Mouse (Mus musculus) brown adipose tissue, adult 24 weeks (tissue): ENCODE data around the gene E2f4. TPM values are rescaled to one million over a fixed set of nuclear protein-coding genes. Genes with fewer than 3 reads are reported as not detected.

Experiments
- H3K27ac ChIP-seq: fragments of 200-500 bp; replicated peaks from 2 replicates; pipeline ENCODE4 v1.5.1; 2012; ENCODE audit warnings: low read depth, mild to moderate bottlenecking, low read length
- H3K4me1 ChIP-seq: fragments of 200-500 bp; 2 replicates; pipeline ENCODE4 v1.6.1; 2012; ENCODE audit warnings: low read length, mixed read lengths; ENCODE audit not compliant: control insufficient read depth, insufficient read depth, insufficient read length
- H3K4me3 ChIP-seq: fragments of 200-500 bp; 2 replicates; pipeline ENCODE4 v1.5.1; 2012; ENCODE audit warnings: low read depth, mild to moderate bottlenecking, low read length, moderate library complexity; ENCODE audit not compliant: insufficient read depth
- polyA plus RNA-seq: library from polyadenylated mRNA; stranded (reverse); fragments of >200 nt; gene quantifications from 2 replicates; pipeline ENCODE4 v1.2.4, GENCODE M21; 2012; ENCODE audit not compliant: missing spikeins, insufficient read depth, insufficient read length

Gene E2f4
- polyA plus RNA-seq, 1 experiment: 22.5 TPM

DNA sequence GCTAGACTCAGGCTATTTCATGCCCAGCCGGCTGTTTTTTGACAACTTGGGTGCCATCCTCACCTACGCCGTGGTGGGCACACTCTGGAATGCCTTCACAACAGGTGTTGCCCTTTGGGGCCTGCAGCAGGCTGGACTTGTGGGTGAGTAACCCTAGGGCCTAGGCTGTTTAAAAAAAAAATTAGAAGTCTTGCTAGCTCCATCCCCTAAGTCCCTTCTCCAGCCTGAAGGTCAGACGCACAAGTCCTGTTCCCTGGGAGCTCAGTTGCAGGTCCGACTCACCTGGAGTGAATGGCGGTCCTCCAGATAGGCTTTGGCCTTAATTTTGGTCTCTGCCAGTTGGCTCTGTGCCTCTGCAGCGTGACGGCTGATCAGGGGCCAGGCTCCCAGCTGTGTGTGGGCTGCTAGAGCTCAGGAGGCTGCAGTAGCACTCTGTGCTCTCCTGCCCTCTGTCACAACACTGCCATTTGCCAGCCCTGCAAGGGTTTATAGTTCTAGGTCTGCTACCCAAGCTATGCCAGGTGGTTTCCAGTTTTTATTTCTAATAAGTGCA, 56.2 kb downstream of the E2f4 start:
- Histone ChIP-seq H3K4me1 (peaks cover 7% of the 10 kb centered on the region; the same call in 1 of the 2 replicates), H3K27ac (no peak overlapping the region), H3K4me3 (no peak overlapping the region)

DNA sequence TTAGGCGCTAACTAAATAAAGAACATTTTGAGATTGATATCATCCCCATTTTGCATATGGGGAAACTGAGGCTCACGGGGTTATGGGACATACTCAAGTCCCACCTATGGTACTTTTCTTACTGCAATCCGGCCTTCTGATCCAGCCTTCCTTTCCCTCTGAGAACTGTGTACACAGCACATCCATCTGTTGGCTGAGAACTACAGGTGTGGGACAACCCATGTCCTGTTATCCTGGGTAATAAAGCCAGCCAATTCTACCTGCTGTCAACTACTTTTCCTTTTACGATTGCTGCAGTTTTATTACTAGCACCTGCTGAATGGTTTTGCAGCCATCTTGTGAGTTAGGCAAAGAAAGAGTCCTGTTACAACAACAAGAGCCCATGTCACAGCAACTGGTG, 57.1 kb downstream of the E2f4 start:
- H3K4me3 ChIP-seq: no peak overlapping the region
- peak overlapping the region; percentile 78 for H3K27ac ChIP-seq
- peaks cover 7% of the 10 kb centered on the region; the same call in 1 of the 2 replicates for H3K4me1 ChIP-seq

Other genes starting within 250 kb of the E2f4 start
- gene Ces3a, start 249.1 kb upstream of the E2f4 start, polyA plus RNA-seq: 0.91 TPM in 1 of 2 replicates, not detected in the other
- not detected in 2 replicates for gene Ces3b, start 213.9 kb upstream of the E2f4 start, polyA plus RNA-seq
- gene Ces4a, start 165.9 kb upstream of the E2f4 start, polyA plus RNA-seq: not detected in 2 replicates
- gene Cbfb, start 127.0 kb upstream of the E2f4 start, polyA plus RNA-seq: 14.0 and 14.7 TPM in 2 replicates
- gene D230025D16Rik, start 72.5 kb upstream of the E2f4 start, polyA plus RNA-seq: 15.1 and 17.8 TPM in 2 replicates
- gene B3gnt9, start 42.5 kb upstream of the E2f4 start, polyA plus RNA-seq: 1.9 and 2.8 TPM in 2 replicates
- gene Tradd, start 33.1 kb upstream of the E2f4 start, polyA plus RNA-seq: 5.1 TPM in 2 replicates
- 2.0 TPM in 2 replicates for gene Fbxl8, start 33.0 kb upstream of the E2f4 start, polyA plus RNA-seq
- 5.0 and 6.9 TPM in 2 replicates for gene Hsf4, start 27.9 kb upstream of the E2f4 start, polyA plus RNA-seq
- 57.4 and 71.2 TPM in 2 replicates for gene Nol3, start 21.5 kb upstream of the E2f4 start, polyA plus RNA-seq
- 0.63 and 1.4 TPM in 2 replicates for gene 4931428F04Rik, start 7.8 kb upstream of the E2f4 start, polyA plus RNA-seq
- 0.83 and 3.3 TPM in 2 replicates for gene Exoc3l, start 1.6 kb upstream of the E2f4 start, polyA plus RNA-seq
- gene Elmo3, start 7.9 kb downstream of the E2f4 start, polyA plus RNA-seq: 1.1 and 4.7 TPM in 2 replicates
- 0.83 and 0.99 TPM in 2 replicates for gene Lrrc29, start 28.6 kb downstream of the E2f4 start, polyA plus RNA-seq
- gene Tmem208, start 28.7 kb downstream of the E2f4 start, polyA plus RNA-seq: 60.5 and 72.6 TPM in 2 replicates
- gene Fhod1, start 50.3 kb downstream of the E2f4 start, polyA plus RNA-seq: 2.1 and 3.3 TPM in 2 replicates
- gene Slc9a5, start 51.2 kb downstream of the E2f4 start, polyA plus RNA-seq: 0.24 TPM in 1 of 2 replicates, not detected in the other
- not detected in 2 replicates for gene Plekhg4, start 75.6 kb downstream of the E2f4 start, polyA plus RNA-seq
- not detected in 2 replicates for gene Kctd19, start 115.8 kb downstream of the E2f4 start, polyA plus RNA-seq
- gene Lrrc36, start 115.9 kb downstream of the E2f4 start, polyA plus RNA-seq: 0.88 and 1.0 TPM in 2 replicates
- 29.6 and 45.2 TPM in 2 replicates for gene Tppp3, start 173.9 kb downstream of the E2f4 start, polyA plus RNA-seq
- 8.7 and 10.2 TPM in 2 replicates for gene Zdhhc1, start 199.2 kb downstream of the E2f4 start, polyA plus RNA-seq
- not detected in 2 replicates for gene Hsd11b2, start 221.1 kb downstream of the E2f4 start, polyA plus RNA-seq